Comparison of ENCODE assay signal across 11 mouse cellular contexts in genomic region chr4:152700217-152700616, GRCm38 (mm10).
A peak's percentile ranks its signal among the peaks of the same experiment; 100 is the strongest.
DNase-seq lines count a peak whose midpoint lies in the region; ATAC-seq and TF ChIP-seq lines count a peak whose summit lies in the region.
"Had no signal": no experiment of that assay in that cellular context is flagged by ENCODE, and none has a peak within 500 bp of the region (broad histone marks: within the 10 kb centered on the region; RNA-seq: fewer than 3 reads in every experiment).

No protein-coding gene starts in this region.

- ATAC-seq in kidney, embryonic 15.5 days (replicated peaks; ENCODE audit: low FRiP score): no peak
- no peak for ATAC-seq in limb, embryonic 11.5 days (ENCODE audit: insufficient number of reproducible peaks, low FRiP score, low TSS enrichment, low read depth)
- no peak for ATAC-seq in granulocyte monocyte progenitor cell, adult 5-6 weeks (replicated peaks; ENCODE audit: poor library complexity, severe bottlenecking)

- H3K4me2 ChIP-seq in kidney, embryonic 15.5 days: no peak overlapping the region
- no peak overlapping the region for H3K4me2 ChIP-seq in limb, embryonic 11.5 days (ENCODE audit: low read depth, severe bottlenecking)
- H3K4me2 ChIP-seq: hindbrain, embryonic 13.5 days; midbrain, embryonic 11.5 days had no signal

- no peaks in the 10 kb centered on the region for H3K36me3 ChIP-seq in kidney, adult 2 months (ENCODE audit: control insufficient read depth, insufficient read depth, low read length)
- no peaks in the 10 kb centered on the region for H3K36me3 ChIP-seq in kidney, embryonic 15.5 days
- no peaks in the 10 kb centered on the region for H3K36me3 ChIP-seq in limb, embryonic 11.5 days (ENCODE audit: control insufficient read depth, insufficient read depth, low read length)
- H3K36me3 ChIP-seq: hindbrain, embryonic 13.5 days had no signal

- TF ChIP-seq CTCF in kidney, adult 2 months (conservative IDR thresholded peaks at IDR 0.05; ENCODE audit: insufficient read depth, insufficient read length, low read depth, low read length): peak; percentile 42

- no peaks in the 10 kb centered on the region for H3K4me1 ChIP-seq in kidney, adult 2 months (ENCODE audit: control insufficient read depth, insufficient read depth, low read length)
- peaks cover 27% of the 10 kb centered on the region for H3K4me1 ChIP-seq in kidney, embryonic 15.5 days
- no peaks in the 10 kb centered on the region for H3K4me1 ChIP-seq in limb, embryonic 11.5 days (ENCODE audit: control insufficient read depth, insufficient read depth, low read length)

- no peak overlapping the region for H3K4me3 ChIP-seq in kidney, adult 2 months (ENCODE audit: insufficient read depth, low read depth, low read length)
- no peak overlapping the region for H3K4me3 ChIP-seq in kidney, embryonic 15.5 days (replicated peaks)
- H3K4me3 ChIP-seq in limb, embryonic 11.5 days (ENCODE audit: low read depth, low read length): no peak overlapping the region
- H3K4me3 ChIP-seq: hindbrain, embryonic 13.5 days had no signal

- 82% methylated on average over 7 of the region's 7 CpGs for WGBS in kidney, adult 2 months
- WGBS in kidney, embryonic 15.5 days: 79% methylated on average over 7 of the region's 7 CpGs
- 83% methylated on average over 7 of the region's 7 CpGs for WGBS in limb, embryonic 11.5 days

- no peak for TF ChIP-seq POLR2A in kidney, adult 2 months (IDR thresholded peaks at IDR 0.05; ENCODE audit: low read depth, low read length)

- H3K9me3 ChIP-seq in kidney, embryonic 15.5 days (replicated peaks): no peaks in the 10 kb centered on the region
- H3K9me3 ChIP-seq in limb, embryonic 11.5 days (ENCODE audit: control insufficient read depth, low read length): no peaks in the 10 kb centered on the region
- H3K9me3 ChIP-seq: hindbrain, embryonic 13.5 days had no signal

- peak; percentile 8 for DNase-seq in adrenal gland, postnatal 10 days
- no peak for DNase-seq in adrenal gland, adult 18-20 months (ENCODE audit: low spot score in 2 of 2)
- DNase-seq in kidney, adult 2 months: peak; percentile 3
- DNase-seq in retina, embryonic 14.5 days (ENCODE audit: low spot score): peak; percentile 39
- no peak for DNase-seq in retina, postnatal 1 day
- DNase-seq in limb, embryonic 11.5 days (ENCODE audit: low spot score): peak; percentile 36
- DNase-seq: gastrocnemius, postnatal 36 days had no signal

- H3K27me3 ChIP-seq in kidney, adult 2 months (replicated peaks; ENCODE audit: control insufficient read depth, insufficient read depth, low read length): no peaks in the 10 kb centered on the region
- H3K27me3 ChIP-seq in kidney, embryonic 15.5 days: peaks cover 4% of the 10 kb centered on the region
- no peaks in the 10 kb centered on the region for H3K27me3 ChIP-seq in limb, embryonic 11.5 days (ENCODE audit: control insufficient read depth, insufficient read depth, low read length)
- H3K27me3 ChIP-seq: hindbrain, embryonic 13.5 days had no signal

- no peak overlapping the region for H3K9ac ChIP-seq in kidney, embryonic 15.5 days
- H3K9ac ChIP-seq in limb, embryonic 11.5 days (ENCODE audit: low read length): no peak overlapping the region
- H3K9ac ChIP-seq: hindbrain, embryonic 13.5 days had no signal

- H3K27ac ChIP-seq in kidney, adult 2 months (ENCODE audit: insufficient read depth, low read depth, low read length): no peak overlapping the region
- no peak overlapping the region for H3K27ac ChIP-seq in kidney, embryonic 15.5 days
- no peak overlapping the region for H3K27ac ChIP-seq in limb, embryonic 11.5 days (replicated peaks; ENCODE audit: low read depth, low read length)
- H3K27ac ChIP-seq: hindbrain, embryonic 13.5 days had no signal

Comparison
In these comparisons a context has a peak if more than half of its experiments do, and no peak if none do; other contexts are left out.
1. DNase-seq: peak in adrenal gland, postnatal 10 days (single experiment), kidney, adult 2 months (single experiment), retina, embryonic 14.5 days (single experiment) and limb, embryonic 11.5 days (single experiment); none in adrenal gland, adult 18-20 months (0 of 2) and retina, postnatal 1 day (single experiment).